Mouse (Mus musculus) erythroblast, embryonic 14.5 days (primary cell): ENCODE results near the gene Opa3. TPM values are rescaled to one million over a fixed set of nuclear protein-coding genes. Genes with fewer than 3 reads are reported as not detected.

Source experiments
- H3K27me3 ChIP-seq: 2 replicates; pipeline ENCODE4 v1.6.1; 2012; ENCODE audit warnings: inconsistent platforms; ENCODE audit not compliant: control insufficient read depth
- H3K36me3 ChIP-seq: 2 replicates; pipeline ENCODE4 v1.6.1; 2012; ENCODE audit warnings: mild to moderate bottlenecking, inconsistent platforms; ENCODE audit not compliant: control insufficient read depth
- H3K4me1 ChIP-seq: 2 replicates; pipeline ENCODE4 v1.6.1; 2012; ENCODE audit warnings: inconsistent platforms; ENCODE audit not compliant: control insufficient read depth
- H3K4me3 ChIP-seq: replicated peaks from 2 replicates; pipeline ENCODE3; 2012; ENCODE audit warnings: moderate library complexity, mild to moderate bottlenecking, inconsistent platforms
- H3K9me3 ChIP-seq: 2 replicates; pipeline ENCODE4 v1.6.1; 2012; ENCODE audit warnings: low read length, inconsistent platforms, mixed read lengths; ENCODE audit not compliant: control insufficient read depth
- GATA1 ChIP-seq: IDR thresholded peaks from 2 replicates; pipeline ENCODE4 v1.6.1; 2012; ENCODE audit warnings: low read length, inconsistent platforms, mixed read lengths
- TAL1 ChIP-seq: IDR thresholded peaks from 3 replicates; pipeline ENCODE4 v1.6.1; 2012; ENCODE audit warnings: low read length, inconsistent platforms, mixed read lengths
- polyA plus RNA-seq: library from polyadenylated mRNA; stranded (reverse); fragments of >175 nt; gene quantifications from 2 replicates; pipeline ENCODE4 v1.2.3, GENCODE M21; 2012

The Opa3 gene
- polyA plus RNA-seq: 2.1 and 2.3 TPM in 2 replicates

DNA sequence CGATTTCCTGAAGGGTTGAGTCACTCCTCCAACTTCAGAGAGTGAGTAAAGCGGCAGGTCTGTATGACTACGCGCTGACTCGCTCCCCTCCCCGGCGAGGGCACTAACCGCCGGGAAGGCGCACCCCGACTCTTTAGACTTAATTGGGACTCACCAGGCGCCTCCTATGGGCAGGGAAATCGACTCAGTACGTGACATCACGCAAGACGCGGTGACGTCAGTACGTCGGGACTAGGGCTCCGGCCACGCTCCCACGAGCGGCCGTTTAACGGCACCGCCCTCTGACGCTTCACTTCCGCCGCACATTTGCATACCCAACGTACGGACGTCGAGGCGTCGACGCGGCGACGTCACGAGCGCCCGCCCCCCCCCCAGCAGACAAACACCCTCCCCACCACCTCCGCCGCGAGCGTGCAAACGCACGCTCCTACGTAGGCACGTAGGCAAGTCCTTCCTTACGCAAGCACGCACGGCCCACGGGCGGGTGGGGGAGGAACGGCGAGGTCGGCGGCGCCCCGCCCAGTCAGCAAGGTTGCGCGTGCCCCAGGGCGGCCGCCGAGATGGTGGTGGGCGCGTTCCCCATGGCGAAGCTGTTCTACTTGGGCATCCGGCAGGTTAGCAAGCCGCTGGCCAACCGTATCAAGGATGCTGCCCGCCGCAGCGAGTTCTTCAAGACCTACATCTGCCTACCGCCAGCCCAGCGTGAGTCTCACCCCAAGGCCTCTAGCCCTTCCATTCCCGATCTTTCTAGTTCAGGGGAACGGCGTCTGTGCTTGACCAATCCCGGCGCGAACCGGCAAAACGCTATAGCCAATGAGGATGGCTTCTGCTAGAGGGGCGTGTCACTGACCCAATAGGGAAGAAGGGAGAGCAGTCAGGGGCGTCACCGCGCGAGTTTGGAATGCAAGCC, at the start of gene Opa3:
TSS of gene Opa3 (plus strand) at position 452 of the 910 bp plus-strand sequence.
- TF ChIP-seq GATA1: no peak
- no peak for TF ChIP-seq TAL1
- peaks cover 61% of the 10 kb centered on the region for H3K36me3 ChIP-seq
- no peaks in the 10 kb centered on the region for H3K9me3 ChIP-seq
- H3K27me3 ChIP-seq: no peaks in the 10 kb centered on the region
- peak within 1 kb of the TSS; percentile 73 for H3K4me3 ChIP-seq
- H3K4me1 ChIP-seq: peaks cover 87% of the 10 kb centered on the region

- peaks cover 79% of the 10 kb centered on the region for H3K27me3 ChIP-seq
- no peak for TF ChIP-seq TAL1
- TF ChIP-seq GATA1: no peak
Observed at GRCm38 (mm10) chr7:19178443-19179092, 49.6 kb upstream of the Opa3 start.

DNA sequence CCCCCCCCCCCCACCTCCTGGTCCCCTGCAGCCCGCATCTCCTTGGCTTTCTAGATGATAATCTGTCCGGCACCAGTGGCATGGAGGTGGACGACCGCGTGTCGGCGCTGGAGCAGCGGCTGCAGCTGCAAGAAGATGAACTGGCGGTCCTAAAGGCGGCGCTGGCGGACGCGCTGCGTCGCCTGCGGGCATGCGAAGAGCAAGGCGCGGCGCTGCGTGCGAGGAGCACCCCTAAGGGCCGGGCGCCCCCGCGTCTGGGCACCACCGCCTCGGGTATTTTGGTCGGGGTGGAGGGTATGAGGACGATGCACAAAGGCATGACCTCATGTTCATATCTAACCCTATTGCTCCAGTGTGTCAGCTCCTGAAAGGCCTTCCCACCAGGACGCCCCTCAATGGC, 49.0 kb upstream of the Opa3 start:
- H3K27me3 ChIP-seq: peaks cover 73% of the 10 kb centered on the region
- peaks cover 2% of the 10 kb centered on the region; the same call in 1 of the 2 replicates for H3K36me3 ChIP-seq
- TF ChIP-seq GATA1: no peak
- no peak for TF ChIP-seq TAL1
- peaks cover 45% of the 10 kb centered on the region for H3K4me1 ChIP-seq
- H3K9me3 ChIP-seq: peaks cover 9% of the 10 kb centered on the region
- H3K4me3 ChIP-seq: no peak overlapping the region

More at GRCm38 (mm10) chr7:19178443-19179092, 49.6 kb upstream of the Opa3 start:
- peaks cover 1% of the 10 kb centered on the region; the same call in 1 of the 2 replicates for H3K36me3 ChIP-seq
- no peak overlapping the region for H3K4me3 ChIP-seq
- peaks cover 9% of the 10 kb centered on the region for H3K9me3 ChIP-seq
- H3K4me1 ChIP-seq: peaks cover 45% of the 10 kb centered on the region

- TF ChIP-seq GATA1: no peak
- no peak for TF ChIP-seq TAL1
- Histone ChIP-seq H3K27me3 (peaks cover 66% of the 10 kb centered on the region), H3K4me3 (no peak overlapping the region), H3K36me3 (peaks cover 2% of the 10 kb centered on the region; the same call in 1 of the 2 replicates), H3K4me1 (peaks cover 45% of the 10 kb centered on the region), H3K9me3 (peaks cover 9% of the 10 kb centered on the region)
Observed at GRCm38 (mm10) chr7:19179936-19180335, 48.2 kb upstream of the Opa3 start.

GRCm38 (mm10) chr7:19180862-19181429, 47.2 kb upstream of the Opa3 start:
- Histone ChIP-seq H3K4me3 (peak overlapping the region; percentile 67), H3K4me1 (peaks cover 45% of the 10 kb centered on the region), H3K27me3 (peaks cover 57% of the 10 kb centered on the region), H3K9me3 (peaks cover 9% of the 10 kb centered on the region), H3K36me3 (peaks cover 2% of the 10 kb centered on the region; the same call in 1 of the 2 replicates)
- TF ChIP-seq GATA1 (no peak), TAL1 (no peak)

- no peaks in the 10 kb centered on the region; the same call in 1 of the 2 replicates for H3K9me3 ChIP-seq
- TF ChIP-seq GATA1 (no peak), TAL1 (no peak)
- H3K36me3 ChIP-seq: peaks cover 2% of the 10 kb centered on the region; the same call in 1 of the 2 replicates
- H3K4me3 ChIP-seq: no peak overlapping the region
- peaks cover 24% of the 10 kb centered on the region for H3K27me3 ChIP-seq
- H3K4me1 ChIP-seq: peaks cover 27% of the 10 kb centered on the region
Observed at GRCm38 (mm10) chr7:19184250-19184649, 43.9 kb upstream of the Opa3 start.

DNA sequence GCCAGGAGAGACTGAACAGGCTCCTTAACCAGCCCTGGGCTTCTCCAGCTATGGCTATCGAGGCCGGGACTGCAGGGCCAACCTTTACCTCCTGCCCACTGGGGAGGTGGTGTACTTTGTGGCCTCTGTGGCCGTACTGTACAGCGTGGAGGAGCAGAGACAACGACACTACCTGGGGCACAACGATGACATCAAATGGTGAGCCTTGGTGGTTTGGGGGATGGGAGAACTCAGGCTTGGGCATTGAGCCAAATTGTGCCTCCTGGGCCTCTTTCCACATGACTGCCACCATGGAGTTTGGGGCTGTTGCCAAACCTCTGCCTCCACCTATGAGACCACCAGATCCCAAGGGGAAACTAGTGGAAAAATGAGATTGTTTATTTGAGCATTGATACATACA, 43.4 kb upstream of the Opa3 start:
- Histone ChIP-seq H3K4me3 (no peak overlapping the region), H3K27me3 (peaks cover 19% of the 10 kb centered on the region), H3K9me3 (no peaks in the 10 kb centered on the region), H3K36me3 (peaks cover 2% of the 10 kb centered on the region; the same call in 1 of the 2 replicates), H3K4me1 (peaks cover 22% of the 10 kb centered on the region)
- no peak for TF ChIP-seq GATA1
- no peak for TF ChIP-seq TAL1

DNA sequence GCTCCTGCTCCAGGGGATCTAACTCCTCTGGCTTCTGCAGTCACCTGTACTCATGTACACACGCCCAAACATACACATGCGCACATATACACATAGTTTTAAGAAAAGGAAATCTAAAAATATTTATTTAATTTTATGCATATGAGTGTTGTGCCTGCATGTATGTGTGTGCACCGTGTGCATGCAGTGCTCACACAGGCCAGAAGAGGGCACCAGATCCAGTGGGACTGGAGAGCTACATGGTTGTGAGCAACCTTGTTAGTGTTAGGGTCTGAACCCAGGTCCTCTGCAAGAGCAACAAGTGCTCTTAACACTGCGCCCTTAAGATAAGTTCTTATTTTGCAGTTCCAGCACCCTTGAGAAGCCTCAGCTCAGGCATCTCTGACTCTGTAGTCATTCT, 33.5 kb upstream of the Opa3 start:
- peaks cover 4% of the 10 kb centered on the region; the same call in 1 of the 2 replicates for H3K4me1 ChIP-seq
- H3K27me3 ChIP-seq: no peaks in the 10 kb centered on the region
- no peak overlapping the region for H3K4me3 ChIP-seq
- H3K9me3 ChIP-seq: peaks cover 3% of the 10 kb centered on the region; the same call in 1 of the 2 replicates
- H3K36me3 ChIP-seq: peaks cover 12% of the 10 kb centered on the region; the same call in 1 of the 2 replicates
- TF ChIP-seq TAL1 (no peak), GATA1 (no peak)
